Mouse (Mus musculus): ENCODE data around the gene Acer1.

DNA sequence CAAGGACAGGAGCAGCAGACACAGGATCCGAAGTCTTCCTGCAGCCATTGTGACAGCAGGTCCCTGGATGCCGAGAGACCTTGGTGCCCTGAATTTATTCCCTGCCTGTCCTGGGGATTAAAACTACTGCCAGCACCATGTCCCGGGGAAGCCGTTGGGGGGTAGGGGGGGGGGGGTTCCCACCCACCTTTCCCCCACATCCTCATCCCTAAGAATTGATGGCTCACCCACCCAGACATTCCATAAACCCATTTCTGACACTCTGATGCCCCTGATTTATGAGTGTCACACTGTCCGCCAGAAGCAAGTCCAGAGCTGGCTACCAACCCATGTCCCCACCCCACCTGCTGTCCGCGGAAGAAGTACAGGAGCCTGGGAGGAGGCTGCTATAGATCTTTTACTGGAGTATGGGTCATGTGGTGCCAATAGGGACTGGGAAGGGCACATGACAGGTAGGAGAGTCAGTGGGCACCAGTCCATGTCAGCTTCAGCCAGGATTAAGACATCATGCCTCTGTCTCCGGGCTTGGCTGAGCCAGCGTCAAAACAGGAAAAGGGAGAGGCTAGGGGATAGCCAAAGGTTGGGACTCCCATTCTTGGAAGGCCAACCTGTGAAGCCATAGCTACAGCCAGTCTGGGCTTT lies 18.2 kb upstream of the Acer1 start, which contains the start of gene Pspn:
- TF ChIP-seq CTCF (conservative IDR thresholded peaks at IDR 0.05; ENCODE audit: low read length), result no peak
- TF ChIP-seq NANOG (IDR thresholded peaks at IDR 0.05; ENCODE audit: borderline replicate concordance, low read length), result no peak

Data from E14TG2a.4 (cell line).